18 mouse cellular contexts compared by ENCODE assay signal in genomic region chr19:8605241-8605558, GRCm38 (mm10). TPM values are rescaled to one million over a fixed set of nuclear protein-coding genes. Genes with fewer than 3 reads are reported as not detected.
DNase-seq lines count a peak whose midpoint lies in the region; ATAC-seq and TF ChIP-seq lines count a peak whose summit lies in the region.
"Had no signal": no experiment of that assay in that cellular context is flagged by ENCODE, and none has a peak within 500 bp of the region (broad histone marks: within the 10 kb centered on the region; RNA-seq: fewer than 3 reads in every experiment).

No protein-coding gene starts in this region.

- H3K9me3 ChIP-seq in MEL (replicated peaks; ENCODE audit: insufficient read depth, low read length): no peaks in the 10 kb centered on the region
- H3K9me3 ChIP-seq in liver, embryonic 14.5 days (ENCODE audit: control insufficient read depth, low read length): no peaks in the 10 kb centered on the region
- H3K9me3 ChIP-seq: hindbrain, embryonic 12.5 days; limb, embryonic 12.5 days; midbrain, embryonic 12.5 days had no signal

- H3K9ac ChIP-seq in MEL (ENCODE audit: control insufficient read depth, low read depth, low read length, poor library complexity, severe bottlenecking): no peak overlapping the region
- H3K9ac ChIP-seq in liver, embryonic 14.5 days (replicated peaks): no peak overlapping the region
- H3K9ac ChIP-seq: hindbrain, embryonic 12.5 days; limb, embryonic 12.5 days; midbrain, embryonic 12.5 days had no signal

- no peak for TF ChIP-seq RAD21 in MEL (IDR thresholded peaks at IDR 0.05; ENCODE audit: low read depth, low read length)

- ATAC-seq in erythroblast, adult 5-6 weeks (replicated peaks; ENCODE audit: low FRiP score, poor library complexity, severe bottlenecking): peak; percentile 58; the same call in 1 of the 2 replicates
- ATAC-seq in liver, embryonic 14.5 days (ENCODE audit: insufficient read depth): peak; percentile 37; the same call in 1 of the 2 replicates
- ATAC-seq: activated CD4-positive, CD25-positive, alpha-beta regulatory T cell, adult 4 months; forebrain, embryonic 16.5 days had no signal

- peaks cover 7 to 8% of the 10 kb centered on the region in 2 experiments; a peak in 3 of 4 replicates for H3K4me1 ChIP-seq in MEL (ENCODE audit: control insufficient read depth in 1 of 2, insufficient read depth in 2 of 2, low read length in 2 of 2)
- peaks cover 37 to 47% of the 10 kb centered on the region in 2 experiments for H3K4me1 ChIP-seq in liver, embryonic 14.5 days (replicated peaks; ENCODE audit: control insufficient read depth in 2 of 2, insufficient read depth in 2 of 2, low read length in 1 of 2)
- H3K4me1 ChIP-seq: hindbrain, embryonic 12.5 days; limb, embryonic 12.5 days; midbrain, embryonic 12.5 days had no signal

- H3K79me2 ChIP-seq in MEL (ENCODE audit: control insufficient read depth, insufficient read depth, low read length, poor library complexity): no peaks in the 10 kb centered on the region

- peaks cover 0 to 8% of the 10 kb centered on the region in 2 experiments; a peak in 2 of 4 replicates for H3K36me3 ChIP-seq in MEL (ENCODE audit: control insufficient read depth in 1 of 2, insufficient read depth in 2 of 2, low read length in 2 of 2)
- H3K36me3 ChIP-seq in liver, embryonic 14.5 days (replicated peaks; ENCODE audit: control insufficient read depth, insufficient read depth, low read depth): no peaks in the 10 kb centered on the region
- H3K36me3 ChIP-seq: hindbrain, embryonic 12.5 days; limb, embryonic 12.5 days; midbrain, embryonic 12.5 days had no signal

- TF ChIP-seq CTCF in MEL (IDR thresholded peaks at IDR 0.05 in 2 of 3, conservative IDR thresholded peaks at IDR 0.05 in 1 of 3; ENCODE audit: control insufficient read depth in 1 of 3, insufficient read depth in 1 of 3, low read depth in 2 of 3, low read length in 3 of 3, poor library complexity in 1 of 3, severe bottlenecking in 1 of 3): no peak
- TF ChIP-seq CTCF in liver, embryonic 14.5 days (IDR thresholded peaks at IDR 0.05; ENCODE audit: low read depth): no peak

- DNase-seq in MEL (ENCODE audit: low read depth, low spot score): peak; percentile 67
- DNase-seq in kidney, postnatal 10 days: peak; percentile 75
- no peak for DNase-seq in liver, embryonic 14.5 days (ENCODE audit: low read depth in 3 of 3, low spot score in 3 of 3)
- no peak for DNase-seq in heart, adult 11 months
- no peak for DNase-seq in frontal cortex, postnatal 36 days (ENCODE audit: low spot score in 2 of 2)
- DNase-seq in natural killer cell, adult 2 months (ENCODE audit: low spot score in 2 of 2): no peak
- DNase-seq: cerebellum, adult 18-20 months; embryo, embryonic 11 days; gastrocnemius, postnatal 14 days; lung, postnatal 10 days had no signal

- peaks cover 2% of the 10 kb centered on the region in 2 experiments; a peak in 3 of 4 replicates for H3K27me3 ChIP-seq in MEL (ENCODE audit: control insufficient read depth in 1 of 2, insufficient read depth in 2 of 2, low read length in 2 of 2)
- no peaks in the 10 kb centered on the region; the same call in 1 of the 2 replicates for H3K27me3 ChIP-seq in liver, embryonic 14.5 days (ENCODE audit: control insufficient read depth, insufficient read depth, low read length)
- H3K27me3 ChIP-seq: hindbrain, embryonic 12.5 days; limb, embryonic 12.5 days; midbrain, embryonic 12.5 days had no signal

- no peak overlapping the region for H3K4me2 ChIP-seq in liver, embryonic 14.5 days (ENCODE audit: low read depth)
- H3K4me2 ChIP-seq: hindbrain, embryonic 12.5 days; limb, embryonic 12.5 days; midbrain, embryonic 12.5 days had no signal

- TF ChIP-seq POLR2A in MEL (IDR thresholded peaks at IDR 0.05; ENCODE audit: control insufficient read depth in 1 of 2, insufficient read depth in 1 of 2, low read depth in 1 of 2, low read length in 2 of 2, poor library complexity in 1 of 2): no peak

- no peak overlapping the region for H3K27ac ChIP-seq in MEL (ENCODE audit: control insufficient read depth, low read depth, low read length)
- H3K27ac ChIP-seq in liver, embryonic 14.5 days: no peak overlapping the region
- H3K27ac ChIP-seq: hindbrain, embryonic 12.5 days; limb, embryonic 12.5 days; midbrain, embryonic 12.5 days had no signal

- peak in 1 of 2 experiments; percentile 52; a peak in 2 of 4 replicates for TF ChIP-seq EP300 in MEL (IDR thresholded peaks at IDR 0.05; ENCODE audit: low read depth in 1 of 2, low read length in 2 of 2)
- peak; percentile 32; the same call in 1 of the 2 replicates for TF ChIP-seq EP300 in liver, embryonic 14.5 days (IDR thresholded peaks at IDR 0.05; ENCODE audit: low read depth)

- WGBS in liver, embryonic 14.5 days (ENCODE audit: insufficient replicate concordance): 14% methylated on average over 3 of the region's 3 CpGs

- H3K4me3 ChIP-seq in MEL (ENCODE audit: control insufficient read depth in 1 of 2, insufficient read depth in 1 of 2, low read depth in 2 of 2, low read length in 2 of 2): no peak overlapping the region
- H3K4me3 ChIP-seq in liver, embryonic 14.5 days (ENCODE audit: insufficient read depth in 1 of 2, low read depth in 2 of 2, low read length in 2 of 2): no peak overlapping the region
- H3K4me3 ChIP-seq: hindbrain, embryonic 12.5 days; limb, embryonic 12.5 days; midbrain, embryonic 12.5 days had no signal

TF ChIP-seq in MEL, 35 proteins besides CTCF, POLR2A, EP300 and RAD21:
- TF ChIP-seq TAL1 (IDR thresholded peaks at IDR 0.05; ENCODE audit: low read length) (peak; percentile 39), TCF12 (IDR thresholded peaks at IDR 0.05; ENCODE audit: low read depth, low read length) (peak; percentile 63), E2F4 (IDR thresholded peaks at IDR 0.05; ENCODE audit: borderline replicate concordance, low read depth, low read length) (no peak)
TF ChIP-seq in MEL: peak in this region for 2.

RNA-seq across cellular contexts. Expression of gene Slc22a6, which starts 12.6 kb away (rescaled TPM):
- not detected in 2 replicates for total RNA-seq in MEL (2012; rRNA removed)
- not detected for polyA plus RNA-seq in MEL (2012; ENCODE audit: insufficient read depth in 1 of 2, insufficient read length in 2 of 2, low read depth in 1 of 2, low replicate concordance in 2 of 2, missing spikeins in 1 of 2)
- not detected in 2 replicates for total RNA-seq in erythroblast, adult 5-6 weeks (2015; ENCODE audit: low replicate concordance)
- total RNA-seq in erythroblast, adult 5-6 weeks (2017; ENCODE audit: low replicate concordance): not detected in 2 replicates
- polyA plus RNA-seq in liver, embryonic 14.5 days (2012; rRNA removed): 0.01 TPM in 1 of 2 replicates, not detected in the other
- polyA plus RNA-seq in liver, embryonic 14.5 days (2014; fragmentation: Nextera tagmentation; extraction: Ambion mirVana): not detected in 2 replicates
- total RNA-seq: gastrocnemius, postnatal 14 days had no signal
- polyA plus RNA-seq: activated CD4-positive, CD25-positive, alpha-beta regulatory T cell, adult 4 months; heart, embryonic 16.5 days; limb, embryonic 12.5 days; testis, adult 2 months had no signal

RNA-seq across cellular contexts. Expression of gene Slc22a8, which starts 14.1 kb away (rescaled TPM):
- not detected in 2 replicates for total RNA-seq in MEL (2012; rRNA removed)
- polyA plus RNA-seq in MEL (2012; ENCODE audit: insufficient read depth in 1 of 2, insufficient read length in 2 of 2, low read depth in 1 of 2, low replicate concordance in 2 of 2, missing spikeins in 1 of 2): not detected
- not detected in 2 replicates for total RNA-seq in erythroblast, adult 5-6 weeks (2015; ENCODE audit: low replicate concordance)
- total RNA-seq in erythroblast, adult 5-6 weeks (2017; ENCODE audit: low replicate concordance): not detected in 2 replicates
- 1.5 TPM in 2 replicates for polyA plus RNA-seq in liver, embryonic 14.5 days (2012; rRNA removed)
- 1.6 and 2.9 TPM in 2 replicates for polyA plus RNA-seq in liver, embryonic 14.5 days (2014; fragmentation: Nextera tagmentation; extraction: Ambion mirVana)
- total RNA-seq: gastrocnemius, postnatal 14 days had no signal
- polyA plus RNA-seq: limb, embryonic 12.5 days had no signal

RNA-seq across cellular contexts. Expression of gene Chrm1, which starts 58.4 kb away (rescaled TPM):
- total RNA-seq in MEL (2012; rRNA removed): under 0.01 TPM in 1 of 2 replicates, not detected in the other
- polyA plus RNA-seq in MEL (2012; ENCODE audit: insufficient read depth in 1 of 2, insufficient read length in 2 of 2, low read depth in 1 of 2, low replicate concordance in 2 of 2, missing spikeins in 1 of 2): under 1 TPM in 1 of 2 experiments, not detected in 1; 0.01 TPM
- not detected in 2 replicates for total RNA-seq in erythroblast, adult 5-6 weeks (2015; ENCODE audit: low replicate concordance)
- under 0.01 TPM in 1 of 2 replicates, not detected in the other for total RNA-seq in erythroblast, adult 5-6 weeks (2017; ENCODE audit: low replicate concordance)
- under 0.01 and 0.01 TPM in 2 replicates for polyA plus RNA-seq in liver, embryonic 14.5 days (2012; rRNA removed)
- polyA plus RNA-seq in liver, embryonic 14.5 days (2014; fragmentation: Nextera tagmentation; extraction: Ambion mirVana): not detected in 2 replicates
- polyA plus RNA-seq: activated CD4-positive, CD25-positive, alpha-beta regulatory T cell, adult 4 months had no signal

Comparison
In these comparisons a context has a peak if more than half of its experiments do, and no peak if none do; other contexts are left out.
1. DNase-seq: peak in MEL (single experiment) and kidney, postnatal 10 days (single experiment); none in liver, embryonic 14.5 days (0 of 3), heart, adult 11 months (single experiment), frontal cortex, postnatal 36 days (0 of 2) and natural killer cell, adult 2 months (0 of 2).